Mouse (Mus musculus): ENCODE results near the gene Nt5c2.

DNA sequence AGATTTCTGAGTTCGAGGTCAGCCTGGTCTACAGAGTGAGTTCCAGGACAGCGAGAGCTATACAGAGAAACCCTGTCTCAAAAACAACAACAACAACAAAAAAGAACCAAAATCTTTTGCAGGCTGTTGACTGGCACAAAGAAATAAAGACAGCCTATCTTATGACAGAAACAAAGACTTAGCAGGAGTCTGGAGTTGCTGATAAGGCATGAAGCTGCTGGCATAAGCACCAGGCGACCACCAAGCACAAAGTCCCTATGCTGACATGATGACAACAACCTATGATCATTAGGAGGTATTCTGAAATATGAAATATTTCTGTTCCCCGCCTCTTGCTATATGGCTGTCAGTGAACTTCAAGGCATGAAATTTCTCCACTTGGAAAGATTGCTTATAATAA lies 16.0 kb downstream of the Nt5c2 start:
- no peak for TF ChIP-seq POLR2A (IDR thresholded peaks at IDR 0.05; ENCODE audit: insufficient read depth, low read depth, low read length)
- TF ChIP-seq CTCF (IDR thresholded peaks at IDR 0.05): no peak
